Mouse (Mus musculus): ENCODE data around the gene 5031439G07Rik.
"Not testable (repeated sequence)": the region's sequence is repeated elsewhere in the genome, so short reads cannot be mapped to it uniquely, and the experiment has no call there.

Gene 5031439G07Rik

GRCm38 (mm10) chr15:84957851-84958250 lies 30.5 kb downstream of the 5031439G07Rik start:
- DNase-seq (ENCODE audit: low read depth, low spot score): no peak

- DNase-seq (ENCODE audit: low read depth, low spot score): no peak
Observed at GRCm38 (mm10) chr15:84953259-84953658, 35.1 kb downstream of the 5031439G07Rik start.

GRCm38 (mm10) chr15:84950053-84950452 lies 38.3 kb downstream of the 5031439G07Rik start:
- DNase-seq (ENCODE audit: low read depth, low spot score): no peak

GRCm38 (mm10) chr15:84948990-84949389 lies 39.4 kb downstream of the 5031439G07Rik start:
- DNase-seq (ENCODE audit: low read depth, low spot score): no peak

GRCm38 (mm10) chr15:84944319-84944718 lies 44.0 kb downstream of the 5031439G07Rik start:
- no peak for DNase-seq (ENCODE audit: low read depth, low spot score)

GRCm38 (mm10) chr15:84942647-84943285 lies 45.6 kb downstream of the 5031439G07Rik start:
- no peak for DNase-seq (ENCODE audit: low read depth, low spot score)

GRCm38 (mm10) chr15:84940102-84940501 lies 48.2 kb downstream of the 5031439G07Rik start:
- no peak for DNase-seq (ENCODE audit: low read depth, low spot score)

GRCm38 (mm10) chr15:84934901-84935300 lies 53.5 kb downstream of the 5031439G07Rik start:
- no peak for DNase-seq (ENCODE audit: low read depth, low spot score)

GRCm38 (mm10) chr15:84932351-84932750 lies 56.0 kb downstream of the 5031439G07Rik start:
- no peak for DNase-seq (ENCODE audit: low read depth, low spot score)

- DNase-seq (ENCODE audit: low read depth, low spot score): no peak
Observed at GRCm38 (mm10) chr15:84925495-84926018, 62.8 kb downstream of the 5031439G07Rik start.

- peak; percentile 42 for DNase-seq (ENCODE audit: low read depth, low spot score)
Observed at GRCm38 (mm10) chr15:84924781-84925315, 63.5 kb downstream of the 5031439G07Rik start.

- DNase-seq (ENCODE audit: low read depth, low spot score): no peak
Observed at GRCm38 (mm10) chr15:84923508-84924181, 64.7 kb downstream of the 5031439G07Rik start.

GRCm38 (mm10) chr15:84922884-84923507 lies 65.4 kb downstream of the 5031439G07Rik start, which contains the start of gene Nup50:
TSS of gene Nup50 (plus strand) at chr15:84923411.
- DNase-seq (ENCODE audit: low read depth, low spot score): peak; percentile 99

GRCm38 (mm10) chr15:84919938-84920337 lies 68.4 kb downstream of the 5031439G07Rik start, which contains the start of gene Gm29666:
TSS of gene Gm29666 (minus strand) at chr15:84920038.
- no peak for DNase-seq (ENCODE audit: low read depth, low spot score)

- no peak for DNase-seq (ENCODE audit: low read depth, low spot score)
Observed at GRCm38 (mm10) chr15:84913201-84913600, 75.2 kb downstream of the 5031439G07Rik start.

- DNase-seq (ENCODE audit: low read depth, low spot score): no peak
Observed at GRCm38 (mm10) chr15:84903843-84904385, 84.4 kb downstream of the 5031439G07Rik start.

GRCm38 (mm10) chr15:84898077-84898476 lies 90.3 kb downstream of the 5031439G07Rik start:
- DNase-seq (ENCODE audit: low read depth, low spot score): no peak

GRCm38 (mm10) chr15:84896664-84897063 lies 91.7 kb downstream of the 5031439G07Rik start:
- DNase-seq (ENCODE audit: low read depth, low spot score): no peak

GRCm38 (mm10) chr15:84896216-84896615 lies 92.1 kb downstream of the 5031439G07Rik start:
- not testable (repeated sequence) for DNase-seq (ENCODE audit: low read depth, low spot score)
